Mouse (Mus musculus): ENCODE results near the gene Inf2. TPM values are rescaled to one million over a fixed set of nuclear protein-coding genes. Genes with fewer than 3 reads are reported as not detected.

The Inf2 gene
- polyA plus RNA-seq, 1 experiment: 39.9 TPM

GRCm38 (mm10) chr12:112628197-112628596 is 39.6 kb downstream of the Inf2 start:
- Histone ChIP-seq H3K27ac (ENCODE audit: insufficient read depth, low read length) (no peak overlapping the region), H3K4me1 (ENCODE audit: control insufficient read depth, insufficient read depth, insufficient read length) (peaks cover 27% of the 10 kb centered on the region), H3K27me3 (ENCODE audit: control insufficient read depth, insufficient read depth, low read length) (no peaks in the 10 kb centered on the region), H3K36me3 (ENCODE audit: control insufficient read depth, insufficient read depth, low read length) (no peaks in the 10 kb centered on the region), H3K4me3 (ENCODE audit: extremely low read depth, insufficient read depth, insufficient read length) (no peak overlapping the region)
- no peak for TF ChIP-seq CTCF (IDR thresholded peaks at IDR 0.05; ENCODE audit: extremely low read depth, insufficient read depth, insufficient read length, insufficient replicate concordance)
- TF ChIP-seq POLR2A (IDR thresholded peaks at IDR 0.05; ENCODE audit: low read depth, low read length): no peak
- 37% methylated on average over 6 of the region's 6 CpGs for WGBS
- DNase-seq (ENCODE audit: low read depth in 1 of 2, low spot score in 2 of 2): no peak

GRCm38 (mm10) chr12:112628928-112629721 is 40.5 kb downstream of the Inf2 start:
- peaks cover 31% of the 10 kb centered on the region for H3K4me1 ChIP-seq (ENCODE audit: control insufficient read depth, insufficient read depth, insufficient read length)
- 18% methylated on average over 19 of the region's 19 CpGs for WGBS
- H3K27ac ChIP-seq (ENCODE audit: insufficient read depth, low read length): peak overlapping the region; percentile 21; the same call in 1 of the 2 replicates
- H3K36me3 ChIP-seq (ENCODE audit: control insufficient read depth, insufficient read depth, low read length): no peaks in the 10 kb centered on the region
- TF ChIP-seq POLR2A (IDR thresholded peaks at IDR 0.05; ENCODE audit: low read depth, low read length) (no peak), CTCF (IDR thresholded peaks at IDR 0.05; ENCODE audit: extremely low read depth, insufficient read depth, insufficient read length, insufficient replicate concordance) (no peak)
- DNase-seq (ENCODE audit: low read depth in 1 of 2, low spot score in 2 of 2): peak in 1 of 2 experiments; percentile 72
- no peaks in the 10 kb centered on the region for H3K27me3 ChIP-seq (ENCODE audit: control insufficient read depth, insufficient read depth, low read length)
- peak overlapping the region; percentile 34; the same call in 1 of the 2 replicates for H3K4me3 ChIP-seq (ENCODE audit: extremely low read depth, insufficient read depth, insufficient read length)

GRCm38 (mm10) chr12:112630029-112630428 is 41.4 kb downstream of the Inf2 start:
- no peak for TF ChIP-seq CTCF (IDR thresholded peaks at IDR 0.05; ENCODE audit: extremely low read depth, insufficient read depth, insufficient read length, insufficient replicate concordance)
- no peak for TF ChIP-seq POLR2A (IDR thresholded peaks at IDR 0.05; ENCODE audit: low read depth, low read length)
- DNase-seq (ENCODE audit: low read depth in 1 of 2, low spot score in 2 of 2): no peak
- H3K27me3 ChIP-seq (ENCODE audit: control insufficient read depth, insufficient read depth, low read length): no peaks in the 10 kb centered on the region
- H3K36me3 ChIP-seq (ENCODE audit: control insufficient read depth, insufficient read depth, low read length): no peaks in the 10 kb centered on the region
- H3K4me1 ChIP-seq (ENCODE audit: control insufficient read depth, insufficient read depth, insufficient read length): peaks cover 31% of the 10 kb centered on the region
- no peak overlapping the region for H3K4me3 ChIP-seq (ENCODE audit: extremely low read depth, insufficient read depth, insufficient read length)
- 93% methylated on average over 12 of the region's 12 CpGs for WGBS
- H3K27ac ChIP-seq (ENCODE audit: insufficient read depth, low read length): no peak overlapping the region

- no peak for DNase-seq (ENCODE audit: low read depth in 1 of 2, low spot score in 2 of 2)
- 84% methylated on average over 5 of the region's 5 CpGs for WGBS
- no peaks in the 10 kb centered on the region for H3K27me3 ChIP-seq (ENCODE audit: control insufficient read depth, insufficient read depth, low read length)
- H3K4me1 ChIP-seq (ENCODE audit: control insufficient read depth, insufficient read depth, insufficient read length): peaks cover 31% of the 10 kb centered on the region
- H3K4me3 ChIP-seq (ENCODE audit: extremely low read depth, insufficient read depth, insufficient read length): no peak overlapping the region
- no peaks in the 10 kb centered on the region for H3K36me3 ChIP-seq (ENCODE audit: control insufficient read depth, insufficient read depth, low read length)
- no peak for TF ChIP-seq CTCF (IDR thresholded peaks at IDR 0.05; ENCODE audit: extremely low read depth, insufficient read depth, insufficient read length, insufficient replicate concordance)
- TF ChIP-seq POLR2A (IDR thresholded peaks at IDR 0.05; ENCODE audit: low read depth, low read length): no peak
- H3K27ac ChIP-seq (ENCODE audit: insufficient read depth, low read length): no peak overlapping the region
Measured at GRCm38 (mm10) chr12:112630796-112631195, 42.2 kb downstream of the Inf2 start.

GRCm38 (mm10) chr12:112631472-112631871 is 42.9 kb downstream of the Inf2 start:
- peaks cover 31% of the 10 kb centered on the region for H3K4me1 ChIP-seq (ENCODE audit: control insufficient read depth, insufficient read depth, insufficient read length)
- H3K27ac ChIP-seq (ENCODE audit: insufficient read depth, low read length): no peak overlapping the region
- TF ChIP-seq CTCF (IDR thresholded peaks at IDR 0.05; ENCODE audit: extremely low read depth, insufficient read depth, insufficient read length, insufficient replicate concordance) (no peak), POLR2A (IDR thresholded peaks at IDR 0.05; ENCODE audit: low read depth, low read length) (no peak)
- DNase-seq (ENCODE audit: low read depth in 1 of 2, low spot score in 2 of 2): no peak
- no peaks in the 10 kb centered on the region for H3K27me3 ChIP-seq (ENCODE audit: control insufficient read depth, insufficient read depth, low read length)
- H3K36me3 ChIP-seq (ENCODE audit: control insufficient read depth, insufficient read depth, low read length): no peaks in the 10 kb centered on the region
- no peak overlapping the region for H3K4me3 ChIP-seq (ENCODE audit: extremely low read depth, insufficient read depth, insufficient read length)
- 45% methylated on average over 1 of the region's 1 CpGs for WGBS

- Histone ChIP-seq H3K27me3 (ENCODE audit: control insufficient read depth, insufficient read depth, low read length) (no peaks in the 10 kb centered on the region), H3K36me3 (ENCODE audit: control insufficient read depth, insufficient read depth, low read length) (no peaks in the 10 kb centered on the region), H3K4me3 (ENCODE audit: extremely low read depth, insufficient read depth, insufficient read length) (peak overlapping the region; percentile 2; the same call in 1 of the 2 replicates), H3K4me1 (ENCODE audit: control insufficient read depth, insufficient read depth, insufficient read length) (peaks cover 31% of the 10 kb centered on the region), H3K27ac (ENCODE audit: insufficient read depth, low read length) (peak overlapping the region; percentile 54)
- TF ChIP-seq CTCF (IDR thresholded peaks at IDR 0.05; ENCODE audit: extremely low read depth, insufficient read depth, insufficient read length, insufficient replicate concordance) (no peak), POLR2A (IDR thresholded peaks at IDR 0.05; ENCODE audit: low read depth, low read length) (no peak)
- DNase-seq (ENCODE audit: low read depth in 1 of 2, low spot score in 2 of 2): no peak
- WGBS: 77% methylated on average over 11 of the region's 11 CpGs
Measured at GRCm38 (mm10) chr12:112632084-112632777, 43.6 kb downstream of the Inf2 start.
